Mouse (Mus musculus) ES-E14 (cell line): ENCODE measurements around the gene Calcoco2. TPM values are rescaled to one million over a fixed set of nuclear protein-coding genes. Genes with fewer than 3 reads are reported as not detected.

Source experiments
- DNase-seq: peaks from one replicate; pipeline ENCODE4 v3.0.0-alpha.2; 2013; ENCODE audit warnings: low read depth, low spot score
- H3K27ac ChIP-seq: 2 replicates; pipeline ENCODE4 v1.5.1; 2012; ENCODE audit warnings: low read depth, mild to moderate bottlenecking, low read length, moderate library complexity, mixed read lengths; ENCODE audit not compliant: poor library complexity, insufficient read depth, severe bottlenecking
- H3K36me3 ChIP-seq: 2 replicates; pipeline ENCODE4 v1.6.1; 2012; ENCODE audit warnings: mild to moderate bottlenecking, low read length, moderate library complexity, mixed read lengths; ENCODE audit not compliant: control insufficient read depth, poor library complexity, insufficient read depth, severe bottlenecking
- H3K4me1 ChIP-seq, 2 experiments: fragments of 150-350 bp in 1 of 2; sonication (generic) in 1 of 2; 2 replicates each; pipeline ENCODE4 v1.6.1; 2012; ENCODE audit warnings: low read length in 2 of 2, mild to moderate bottlenecking in 1 of 2, mixed read lengths in 1 of 2; ENCODE audit not compliant: control insufficient read depth in 2 of 2, insufficient read depth in 2 of 2, poor library complexity in 1 of 2
- H3K4me3 ChIP-seq, 2 experiments: fragments of 150-350 bp in 1 of 2; sonication (generic) in 1 of 2; 2 replicates each; pipeline ENCODE4 v1.5.1; 2012; ENCODE audit warnings: low read length in 2 of 2, low read depth in 1 of 2, mild to moderate bottlenecking in 1 of 2, mixed read lengths in 1 of 2; ENCODE audit not compliant: insufficient read depth in 1 of 2, poor library complexity in 1 of 2, severe bottlenecking in 1 of 2
- H3K9ac ChIP-seq: 2 replicates; pipeline ENCODE4 v1.6.1; 2012; ENCODE audit warnings: low read depth, mild to moderate bottlenecking, low read length, mixed read lengths; ENCODE audit not compliant: poor library complexity, insufficient read depth, severe bottlenecking
- H3K9me3 ChIP-seq: fragments of 150-350 bp; sonication (generic); 2 replicates; pipeline ENCODE4 v1.6.1; 2012; ENCODE audit warnings: low read depth, mild to moderate bottlenecking, low read length; ENCODE audit not compliant: control insufficient read depth, insufficient read depth
- CHD2 ChIP-seq: IDR thresholded peaks from 2 replicates; pipeline ENCODE4 v1.6.1; 2014; ENCODE audit warnings: mild to moderate bottlenecking, low read depth, low read length, inconsistent platforms
- HCFC1 ChIP-seq: IDR thresholded peaks from 2 replicates; pipeline ENCODE4 v1.6.1; 2012; ENCODE audit warnings: low read length, inconsistent platforms, borderline replicate concordance; ENCODE audit not compliant: insufficient read depth
- MAFK ChIP-seq: IDR thresholded peaks from 2 replicates; pipeline ENCODE4 v1.6.1; 2014; ENCODE audit warnings: mild to moderate bottlenecking, low read depth, low read length, inconsistent platforms; ENCODE audit not compliant: insufficient read depth
- ZC3H11A ChIP-seq: IDR thresholded peaks from 2 replicates; pipeline ENCODE4 v1.6.1; 2012; ENCODE audit warnings: low read depth, mild to moderate bottlenecking, inconsistent platforms, low read length, borderline replicate concordance
- ZNF384 ChIP-seq: IDR thresholded peaks from 2 replicates; pipeline ENCODE4 v1.6.1; 2012; ENCODE audit warnings: low read depth, low read length, inconsistent platforms
- in situ Hi-C, 2 experiments: fragments of 600-800 bp; cut with MboI; formaldehyde crosslinking; loops; one replicate each; pipeline ENCODE4 v1.15.1; 2025; ENCODE audit warnings: low sequenced_read_pairs in 2 of 2, inconsistent platforms in 1 of 2; ENCODE audit not compliant: unreplicated experiment in 2 of 2
- total RNA-seq: library from RNA; depleted of rRNA; stranded (reverse); fragments of 300-350 nt; gene quantifications from 2 replicates; pipeline ENCODE4 v1.2.3, GENCODE M21; 2012

Gene Calcoco2
- total RNA-seq, 1 experiment, result 160 TPM

GRCm38 (mm10) chr11:96140726-96141175 lies 29.0 kb upstream of the Calcoco2 start:
- Histone ChIP-seq H3K4me3 (no peak overlapping the region), H3K9ac (no peak overlapping the region; the same call in 1 of the 2 replicates), H3K9me3 (no peaks in the 10 kb centered on the region), H3K4me1 (peaks cover 0 to 27% of the 10 kb centered on the region in 2 experiments; a peak in 2 of 4 replicates), H3K27ac (no peak overlapping the region), H3K36me3 (no peaks in the 10 kb centered on the region)
- TF ChIP-seq HCFC1, result no peak
- no peak for TF ChIP-seq ZNF384
- no peak for TF ChIP-seq CHD2
- no peak for TF ChIP-seq MAFK
- TF ChIP-seq ZC3H11A, result no peak
- in situ Hi-C loops, result no loop called here
- DNase-seq, result no peak

DNA sequence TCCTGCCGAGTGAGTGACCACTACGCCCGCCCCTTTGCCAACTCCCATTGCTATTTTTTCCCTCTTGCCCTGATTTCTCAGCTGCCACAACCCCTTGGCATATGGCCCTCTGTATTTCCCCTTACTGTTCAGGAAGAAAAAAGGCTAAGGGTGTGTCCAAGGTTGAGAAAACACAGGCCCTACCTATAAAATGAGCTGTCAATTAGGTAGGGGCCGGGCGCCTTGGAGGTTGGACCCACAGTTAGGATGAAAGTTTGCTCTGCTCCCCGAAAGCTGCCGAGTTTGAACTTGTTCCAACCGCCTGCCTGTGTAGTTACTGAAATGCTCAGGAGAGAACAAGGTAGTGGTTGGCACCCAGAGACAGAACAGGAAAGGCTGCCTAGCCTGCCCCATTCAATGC lies 24.1 kb upstream of the Calcoco2 start:
- Histone ChIP-seq H3K9me3 (no peaks in the 10 kb centered on the region), H3K4me3 (no peak overlapping the region), H3K27ac (no peak overlapping the region), H3K36me3 (no peaks in the 10 kb centered on the region), H3K9ac (no peak overlapping the region), H3K4me1 (peaks cover 3 to 18% of the 10 kb centered on the region in 2 experiments; a peak in 3 of 4 replicates)
- no peak for DNase-seq
- TF ChIP-seq HCFC1 (no peak), ZNF384 (no peak), MAFK (no peak), ZC3H11A (no peak), CHD2 (no peak)
- in situ Hi-C loops, result no loop called here

GRCm38 (mm10) chr11:96133239-96133865 lies 21.6 kb upstream of the Calcoco2 start, which contains the start of gene Ttll6:
Gene Ttll6 (plus strand): TSS chr11:96133786.
- Histone ChIP-seq H3K27ac (no peak within 1 kb of the TSS; the same call in 1 of the 2 replicates), H3K9me3 (no peaks in the 10 kb centered on the region), H3K9ac (peak within 1 kb of the TSS; percentile 4; the same call in 1 of the 2 replicates), H3K36me3 (no peaks in the 10 kb centered on the region), H3K4me1 (peaks cover 5 to 11% of the 10 kb centered on the region in 2 experiments; a peak in 3 of 4 replicates), H3K4me3 (peak within 1 kb of the TSS in 1 of 2 experiments; percentile 10; a peak in 1 of 4 replicates)
- in situ Hi-C loops, result no loop called here
- TF ChIP-seq MAFK (no peak), ZNF384 (peak; percentile 91), ZC3H11A (peak; percentile 4; the same call in 1 of the 2 replicates)
- peak; percentile 84 for DNase-seq

DNA sequence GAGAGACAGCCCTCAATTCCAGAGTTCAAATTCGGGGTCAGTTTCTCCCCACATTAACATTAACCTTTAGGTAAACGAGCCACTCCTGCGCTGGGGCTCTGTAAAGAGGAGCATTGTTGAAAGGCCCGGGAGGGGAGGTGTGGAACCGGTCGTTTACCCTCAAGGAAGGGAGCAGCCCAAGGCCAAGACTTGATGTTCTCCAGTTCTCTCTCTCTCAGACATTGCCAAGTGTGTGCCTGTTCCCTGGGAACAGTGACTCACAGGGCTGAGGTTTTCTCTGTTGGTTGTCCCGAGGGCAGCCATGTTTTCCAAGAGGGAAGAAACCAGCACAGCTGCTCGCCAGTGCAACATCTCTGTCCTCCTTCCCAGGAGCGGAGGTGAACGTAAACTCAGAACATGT lies 18.8 kb upstream of the Calcoco2 start:
- no peak for TF ChIP-seq CHD2
- 0 out of 2 replicates have a peak, but pooled peaks have one; percentile 31 for TF ChIP-seq ZNF384
- no peak for DNase-seq
- Histone ChIP-seq H3K4me3 (no peak overlapping the region), H3K9ac (no peak overlapping the region), H3K9me3 (no peaks in the 10 kb centered on the region), H3K27ac (peak overlapping the region; percentile 85), H3K4me1 (peaks cover 9 to 11% of the 10 kb centered on the region in 2 experiments), H3K36me3 (no peaks in the 10 kb centered on the region)
- in situ Hi-C loops, result no loop called here
